ENCODE assay signal across 8 mouse cellular contexts in genomic region chr10:39536258-39536657, GRCm38 (mm10).
DNase-seq lines count a peak whose midpoint lies in the region; ATAC-seq lines count a peak whose summit lies in the region.

No protein-coding gene starts in this region.

- no peak overlapping the region for H3K4me2 ChIP-seq in forebrain, embryonic 13.5 days
- no peak overlapping the region for H3K4me2 ChIP-seq in forebrain, embryonic 11.5 days (ENCODE audit: low read depth, low read length, severe bottlenecking)
- no peak overlapping the region for H3K4me2 ChIP-seq in lung, embryonic 16.5 days (ENCODE audit: low read depth, low read length)

- H3K9ac ChIP-seq in forebrain, embryonic 13.5 days, result peak overlapping the region; percentile 13; the same call in 1 of the 2 replicates
- H3K9ac ChIP-seq in forebrain, embryonic 11.5 days (ENCODE audit: low read length), result no peak overlapping the region
- H3K9ac ChIP-seq in lung, embryonic 16.5 days (ENCODE audit: low read length), result no peak overlapping the region

- no peaks in the 10 kb centered on the region for H3K9me3 ChIP-seq in forebrain, embryonic 13.5 days (replicated peaks)
- no peaks in the 10 kb centered on the region for H3K9me3 ChIP-seq in forebrain, embryonic 11.5 days (ENCODE audit: control insufficient read depth, low read length)
- no peaks in the 10 kb centered on the region for H3K9me3 ChIP-seq in lung, embryonic 16.5 days (ENCODE audit: control insufficient read depth, low read length)

- H3K27me3 ChIP-seq in forebrain, embryonic 13.5 days, result 0 out of 2 replicates have a peak, but pooled peaks cover 2% of the 10 kb centered on the region
- peaks cover 3% of the 10 kb centered on the region; the same call in 1 of the 2 replicates for H3K27me3 ChIP-seq in forebrain, embryonic 11.5 days (ENCODE audit: control insufficient read depth, insufficient read depth, low read length)
- H3K27me3 ChIP-seq in lung, embryonic 16.5 days (ENCODE audit: control insufficient read depth, insufficient read depth, low read depth, low read length), result no peaks in the 10 kb centered on the region

- no peak overlapping the region for H3K4me3 ChIP-seq in forebrain, embryonic 13.5 days
- no peak overlapping the region for H3K4me3 ChIP-seq in forebrain, embryonic 11.5 days (ENCODE audit: low read depth, low read length)
- H3K4me3 ChIP-seq in lung, embryonic 16.5 days (ENCODE audit: low read length), result no peak overlapping the region

- no peak for DNase-seq in forebrain, embryonic 11.5 days (ENCODE audit: low spot score)
- DNase-seq in cerebellum, postnatal 36 days, result peak; percentile 43 to 54
- peak; percentile 52 for DNase-seq in heart, postnatal 4 days
- no peak for DNase-seq in thymus, adult 18-20 months
- no peak for DNase-seq in adrenal gland, postnatal 10 days
- DNase-seq in thymus, postnatal 14 days, result no peak

- 68% methylated on average over 11 of the region's 11 CpGs for WGBS in forebrain, embryonic 13.5 days
- 87% methylated on average over 11 of the region's 11 CpGs for WGBS in forebrain, embryonic 11.5 days
- WGBS in lung, embryonic 16.5 days, result 57% methylated on average over 11 of the region's 11 CpGs

- peaks cover 56% of the 10 kb centered on the region for H3K4me1 ChIP-seq in forebrain, embryonic 13.5 days
- H3K4me1 ChIP-seq in forebrain, embryonic 11.5 days (replicated peaks; ENCODE audit: control insufficient read depth, insufficient read depth, low read length), result peaks cover 7% of the 10 kb centered on the region; the same call in 1 of the 2 replicates
- H3K4me1 ChIP-seq in lung, embryonic 16.5 days (replicated peaks; ENCODE audit: control insufficient read depth, insufficient read depth, low read length), result peaks cover 72% of the 10 kb centered on the region

- peak; percentile 6; the same call in 1 of the 2 replicates for ATAC-seq in forebrain, embryonic 13.5 days
- no peak for ATAC-seq in forebrain, embryonic 11.5 days (replicated peaks; ENCODE audit: low FRiP score)
- peak; percentile 23 for ATAC-seq in lung, embryonic 16.5 days (ENCODE audit: low read depth)

- peak overlapping the region; percentile 25 for H3K27ac ChIP-seq in forebrain, embryonic 13.5 days
- no peak overlapping the region for H3K27ac ChIP-seq in forebrain, embryonic 11.5 days (ENCODE audit: low read depth, low read length)
- H3K27ac ChIP-seq in lung, embryonic 16.5 days (ENCODE audit: low read length), result peak overlapping the region; percentile 72

- peaks cover 44% of the 10 kb centered on the region for H3K36me3 ChIP-seq in forebrain, embryonic 13.5 days (ENCODE audit: poor library complexity, severe bottlenecking)
- no peaks in the 10 kb centered on the region; the same call in 1 of the 2 replicates for H3K36me3 ChIP-seq in forebrain, embryonic 11.5 days (ENCODE audit: control insufficient read depth, insufficient read depth, low read length)
- no peaks in the 10 kb centered on the region for H3K36me3 ChIP-seq in lung, embryonic 16.5 days (ENCODE audit: control insufficient read depth, insufficient read depth, low read length)

Comparison
In these comparisons a context has a peak if more than half of its experiments do, and no peak if none do; other contexts are left out.
1. DNase-seq: peak in cerebellum, postnatal 36 days (2 of 2) and heart, postnatal 4 days (single experiment); none in forebrain, embryonic 11.5 days (single experiment), thymus, adult 18-20 months (0 of 2), adrenal gland, postnatal 10 days (single experiment) and thymus, postnatal 14 days (single experiment).